Mouse (Mus musculus) right cerebral cortex, adult 2 months (tissue): ENCODE data around the gene AA986860.

Experiments
- DNase-seq, 2 experiments: peaks; one replicate each; pipeline ENCODE4 v3.0.0; 2021 to 2022; ENCODE audit warnings: low spot score in 2 of 2

The AA986860 gene

GRCm38 (mm10) chr1:130734852-130735251 is 3.1 kb downstream of the AA986860 start:
- no peak for DNase-seq

DNA sequence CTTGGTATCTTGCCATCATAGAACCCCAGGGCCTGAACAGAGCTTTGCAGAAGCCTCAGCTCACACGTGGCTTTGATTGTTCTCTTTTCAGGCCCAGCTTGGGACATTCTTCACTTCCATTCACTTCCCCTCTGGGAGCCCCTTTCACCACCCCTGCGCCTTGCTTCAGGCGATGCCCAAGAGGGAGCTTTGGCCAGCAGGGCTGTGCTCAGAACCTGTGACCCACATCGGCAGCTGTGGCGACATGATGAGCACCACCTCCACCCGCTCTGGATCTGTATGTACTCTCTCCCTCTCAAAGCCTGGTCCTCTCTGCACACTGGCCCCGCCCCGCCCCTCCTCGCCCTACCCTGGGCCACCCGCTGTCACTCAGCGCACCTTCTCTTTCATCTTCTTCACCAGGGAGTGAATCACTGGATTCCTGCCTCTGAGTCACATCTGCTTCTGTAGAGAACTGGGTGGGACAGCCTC is 5.7 kb downstream of the AA986860 start:
- DNase-seq: no peak

DNA sequence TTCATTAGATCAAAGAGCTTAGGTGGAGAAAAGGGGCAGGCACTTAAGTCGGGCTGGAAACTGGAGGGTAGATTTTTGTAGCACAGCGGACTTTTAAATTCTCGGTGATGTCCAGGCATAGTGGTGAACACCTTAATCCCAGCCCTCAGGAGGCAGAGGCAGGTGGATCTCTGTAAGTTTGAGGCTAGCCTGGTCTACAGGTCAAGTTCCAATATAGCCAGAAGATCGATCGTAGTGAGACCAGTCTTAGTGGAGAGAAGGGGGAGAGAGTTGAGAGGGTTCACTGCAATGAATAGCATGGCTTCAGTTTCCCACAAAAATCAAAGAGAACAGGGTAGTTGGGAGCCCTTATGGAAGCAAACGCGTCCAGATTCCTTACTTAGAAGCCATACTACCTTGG is 6.1 kb downstream of the AA986860 start:
- DNase-seq: no peak

- DNase-seq: no peak
Observed at GRCm38 (mm10) chr1:130738551-130739106, 6.9 kb downstream of the AA986860 start.

- DNase-seq: no peak
Observed at GRCm38 (mm10) chr1:130739636-130740035, 7.9 kb downstream of the AA986860 start.

DNA sequence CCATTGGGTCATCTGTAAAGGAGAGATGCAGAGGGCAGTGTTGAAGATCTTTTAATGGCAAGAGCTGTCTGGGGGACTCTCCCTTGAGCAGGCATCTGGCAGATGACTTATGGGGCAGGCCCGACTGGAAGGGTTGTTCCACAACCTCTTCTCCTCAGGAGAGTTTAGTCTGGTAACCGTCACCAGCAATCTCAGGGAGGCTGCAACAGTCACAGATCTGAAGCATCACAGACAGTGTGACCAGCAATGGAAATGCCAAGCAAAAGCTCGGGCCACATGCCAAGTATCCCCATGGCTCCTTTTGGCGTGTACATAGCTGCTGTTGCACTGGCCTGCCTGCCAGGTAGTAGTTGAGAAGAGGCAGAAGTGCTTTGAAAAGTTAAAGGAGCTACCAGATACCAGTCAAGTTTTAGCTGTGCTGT is 8.5 kb downstream of the AA986860 start:
- DNase-seq: peak in 1 of 2 experiments; percentile 34

DNA sequence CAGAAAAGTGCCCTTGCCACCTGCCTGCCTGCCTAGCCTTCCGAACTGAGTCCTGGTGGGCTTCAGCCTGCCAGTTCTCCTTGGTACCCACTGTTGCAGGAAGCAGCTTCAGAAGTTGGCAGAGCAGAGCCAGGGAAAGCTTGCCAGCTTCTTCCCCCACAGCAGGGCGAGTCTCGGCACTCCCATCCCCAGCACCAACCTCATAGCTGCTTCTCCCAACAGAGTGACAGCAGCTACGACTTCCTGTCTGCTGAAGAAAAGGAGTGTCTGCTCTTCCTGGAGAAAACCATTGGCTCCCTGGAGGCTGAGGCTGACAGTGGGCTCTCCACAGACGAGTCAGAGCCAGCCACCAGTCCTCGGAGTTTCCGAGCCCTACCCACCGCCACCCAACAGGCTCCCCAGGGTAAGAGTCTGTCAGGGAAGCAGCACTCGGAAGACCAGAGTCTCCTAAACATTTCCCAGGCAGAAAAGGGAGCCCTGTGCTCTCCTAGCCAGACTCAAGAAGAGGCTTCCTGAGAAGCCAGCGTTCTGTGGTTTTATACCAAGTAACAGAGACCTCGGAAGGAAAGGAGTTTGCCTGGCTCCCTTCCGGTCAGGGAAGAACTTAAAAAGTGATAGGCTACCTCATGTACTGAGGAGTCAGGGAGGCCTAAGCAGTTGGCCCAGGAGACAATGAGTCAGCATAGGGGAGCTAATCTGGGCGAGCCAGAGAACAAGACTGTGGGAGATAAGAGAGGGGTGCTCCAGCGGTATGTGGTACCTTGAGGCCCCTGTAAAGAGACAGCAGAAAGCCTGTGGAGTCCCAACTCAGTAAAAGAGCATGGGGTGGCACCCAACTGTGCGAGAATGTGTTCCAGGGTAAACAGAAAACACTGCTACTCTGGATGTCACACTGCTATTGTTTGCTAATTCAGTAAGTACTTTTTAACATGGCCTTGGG is 9.3 kb downstream of the AA986860 start:
- DNase-seq: peak; percentile 57 to 62

DNA sequence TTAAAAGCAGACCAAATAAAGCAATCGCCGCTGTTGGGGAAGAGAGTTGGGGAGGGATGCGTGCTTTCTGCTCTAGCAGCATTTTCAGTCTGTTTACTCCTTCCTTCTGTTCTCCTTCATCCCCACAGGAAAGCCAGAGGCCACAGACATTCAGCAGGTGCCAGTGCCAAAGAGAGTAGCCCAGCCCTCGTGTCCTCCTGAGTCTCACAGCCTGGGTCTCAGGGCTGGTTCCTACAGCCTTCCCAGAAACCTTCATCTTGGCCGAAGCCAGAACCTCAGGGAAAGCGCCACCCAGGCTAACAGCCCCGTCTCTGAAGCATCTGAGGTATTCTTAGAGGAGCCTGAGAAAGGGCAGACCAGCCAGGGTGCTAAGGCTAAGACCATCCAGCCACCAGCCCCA is 10.4 kb downstream of the AA986860 start:
- no peak for DNase-seq

DNA sequence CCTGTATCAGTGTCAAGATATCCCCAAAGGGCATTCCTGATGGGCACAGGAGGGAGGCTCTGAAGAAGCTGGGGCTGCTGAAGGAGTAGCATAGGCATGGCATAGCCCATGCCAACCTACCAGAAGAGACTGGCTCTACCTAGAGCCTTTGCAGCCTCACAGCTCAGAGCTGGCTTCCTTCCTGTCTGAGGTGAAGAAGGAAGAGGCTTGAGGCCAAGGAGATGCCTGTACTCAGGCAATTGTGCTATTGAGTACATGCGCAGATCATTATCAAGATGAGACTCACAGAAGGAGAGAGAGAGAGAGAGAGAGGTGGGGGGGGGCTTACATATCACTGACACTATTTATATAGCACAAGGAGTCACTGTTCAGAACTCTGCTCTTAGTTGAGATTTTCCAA is 12.0 kb downstream of the AA986860 start:
- no peak for DNase-seq

- DNase-seq: no peak
Observed at GRCm38 (mm10) chr1:130744217-130744616, 12.4 kb downstream of the AA986860 start.

DNA sequence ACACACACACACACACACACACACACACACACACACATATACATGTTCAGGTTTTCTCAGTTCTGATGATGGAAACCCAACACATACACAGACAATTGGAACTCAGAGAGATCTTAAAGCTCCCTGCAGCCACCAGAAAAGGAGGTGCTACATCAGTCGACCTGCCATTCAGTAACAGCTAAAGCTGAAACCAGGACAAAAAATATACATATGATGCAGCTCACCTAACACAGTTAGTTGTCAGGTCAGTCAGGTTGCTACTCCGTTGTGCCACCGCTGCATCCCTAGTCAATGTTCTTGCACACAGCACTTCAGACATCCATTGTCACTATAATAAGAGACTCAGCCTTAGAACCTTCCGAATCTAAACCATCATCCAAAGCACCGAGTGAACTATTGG is 13.2 kb downstream of the AA986860 start:
- no peak for DNase-seq

DNA sequence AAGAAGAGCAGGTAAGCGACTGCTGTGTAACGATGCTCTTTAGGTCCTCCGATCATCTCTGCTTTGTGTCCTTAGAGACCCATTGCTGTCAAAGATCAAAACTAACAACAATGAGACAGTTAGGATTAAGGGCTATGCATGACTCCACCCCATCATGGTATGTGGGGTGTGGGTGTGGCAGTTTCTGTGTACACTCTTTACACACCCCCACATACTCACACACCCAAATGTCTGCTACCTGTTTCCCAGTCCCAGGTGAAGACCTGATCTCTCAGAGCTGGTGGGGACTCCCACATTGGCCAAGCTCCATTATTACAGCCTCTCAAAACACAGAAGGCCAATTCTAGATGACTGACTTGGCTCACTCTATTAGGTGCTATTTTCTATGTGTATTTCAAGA is 13.8 kb downstream of the AA986860 start:
- no peak for DNase-seq

- no peak for DNase-seq
Observed at GRCm38 (mm10) chr1:130746819-130747218, 15.0 kb downstream of the AA986860 start.

- no peak for DNase-seq
Observed at GRCm38 (mm10) chr1:130759689-130760088, 27.9 kb downstream of the AA986860 start.

DNA sequence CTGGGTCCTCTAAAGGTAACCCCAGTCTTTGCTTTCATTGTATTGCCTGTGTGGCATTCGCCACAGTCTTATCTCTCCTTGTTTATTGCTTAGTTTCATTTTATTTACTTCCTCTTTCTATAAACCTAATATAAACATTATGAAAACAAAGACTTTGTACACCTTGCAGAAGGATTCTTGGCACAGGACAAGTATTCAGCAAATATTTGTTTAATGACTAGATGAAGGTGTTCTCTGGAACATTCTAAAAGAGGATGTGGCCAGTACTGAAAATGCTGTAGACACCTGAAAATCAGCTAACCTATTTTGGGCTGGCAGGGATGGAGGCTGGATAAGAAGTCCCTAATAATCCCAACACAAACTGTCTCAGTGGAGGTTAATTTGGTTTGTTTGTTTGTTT is 29.8 kb downstream of the AA986860 start:
- DNase-seq: no peak

GRCm38 (mm10) chr1:130762045-130762760 is 30.4 kb downstream of the AA986860 start:
- no peak for DNase-seq

GRCm38 (mm10) chr1:130764027-130764461 is 32.3 kb downstream of the AA986860 start:
- DNase-seq: no peak

- no peak for DNase-seq
Observed at GRCm38 (mm10) chr1:130767066-130767465, 35.3 kb downstream of the AA986860 start.

- peak in 1 of 2 experiments; percentile 4 for DNase-seq
Observed at GRCm38 (mm10) chr1:130769925-130770324, 38.1 kb downstream of the AA986860 start.

DNA sequence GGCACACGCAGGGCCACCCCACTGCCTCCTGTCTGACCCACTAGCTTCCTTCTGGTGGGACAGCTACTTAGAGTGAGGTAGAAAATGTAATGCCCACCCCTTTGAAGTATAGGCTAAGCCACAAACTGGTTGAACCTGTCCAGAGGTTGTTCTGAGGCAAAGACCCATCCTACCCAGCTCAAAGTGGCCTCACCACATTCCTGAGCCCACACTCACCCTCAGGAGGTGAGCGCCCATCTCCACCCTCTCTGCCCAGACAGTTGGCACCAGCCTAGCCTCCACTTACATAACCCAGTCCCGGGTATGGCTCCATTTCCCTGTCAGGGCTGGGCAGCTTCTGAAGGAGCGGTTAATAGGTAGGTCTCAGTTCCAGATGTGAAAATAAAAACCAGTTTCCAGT is 38.7 kb downstream of the AA986860 start:
- no peak for DNase-seq

- DNase-seq: no peak
Observed at GRCm38 (mm10) chr1:130770981-130771494, 39.3 kb downstream of the AA986860 start.

- DNase-seq: no peak
Observed at GRCm38 (mm10) chr1:130775234-130775633, 43.5 kb downstream of the AA986860 start.
